Comparison of ENCODE assay signal across 10 mouse cellular contexts in the genomic region with DNA sequence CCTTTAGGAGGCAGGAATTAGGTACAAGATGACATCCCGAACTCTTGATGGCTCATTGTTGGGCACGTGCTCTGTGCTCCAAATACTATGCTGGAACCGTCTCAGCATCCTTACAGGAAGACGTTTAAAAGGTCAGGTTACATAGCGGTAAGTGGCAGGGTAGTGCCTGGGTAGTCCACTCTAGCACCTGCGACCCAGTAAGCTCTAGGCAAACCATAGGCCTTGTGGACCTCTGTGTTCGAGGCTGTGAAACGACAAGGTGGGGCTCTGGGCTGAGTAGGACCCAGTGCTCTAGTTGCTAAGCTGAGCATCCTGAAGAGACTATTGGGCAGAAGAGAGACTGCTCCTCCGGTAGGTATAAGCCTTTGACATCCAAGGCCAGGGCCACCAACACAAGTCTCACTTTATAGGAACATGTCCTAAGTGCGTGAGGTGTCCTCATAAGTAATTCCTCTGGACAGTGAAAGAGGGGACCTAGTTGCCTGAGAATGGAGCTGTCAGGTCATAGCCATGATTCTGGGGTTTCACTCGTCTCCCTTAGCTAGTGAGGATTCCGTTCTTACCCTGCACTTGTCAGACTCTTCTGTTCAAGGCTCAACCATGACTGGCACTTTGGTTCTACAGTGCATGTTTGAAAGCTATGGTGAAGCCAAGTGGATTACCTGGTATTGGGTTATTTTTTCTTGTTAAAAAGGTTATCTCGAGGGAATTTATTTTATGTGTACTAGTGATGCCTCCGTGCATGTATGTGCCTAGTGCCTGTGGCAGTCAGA. TPM values are rescaled to one million over a fixed set of nuclear protein-coding genes. Genes with fewer than 3 reads are reported as not detected.
DNase-seq lines count a peak whose midpoint lies in the region; ATAC-seq and TF ChIP-seq lines count a peak whose summit lies in the region.
"Had no signal": no experiment of that assay in that cellular context is flagged by ENCODE, and none has a peak within 500 bp of the region (broad histone marks: within the 10 kb centered on the region; RNA-seq: fewer than 3 reads in every experiment).

No protein-coding gene starts in this region.

- no peak for DNase-seq in kidney, postnatal 10 days
- no peak for DNase-seq in embryonic facial prominence, embryonic 14.5 days (ENCODE audit: low spot score)
- no peak for DNase-seq in midbrain, postnatal 0 days (ENCODE audit: low spot score)
- no peak for DNase-seq in thymus, postnatal 14 days
- DNase-seq: layer of hippocampus, postnatal 36 days; thymus, adult 2 months had no signal

- H3K36me3 ChIP-seq in kidney, embryonic 15.5 days: no peaks in the 10 kb centered on the region
- H3K36me3 ChIP-seq in embryonic facial prominence, embryonic 14.5 days (ENCODE audit: control insufficient read depth, insufficient read depth, low read length): no peaks in the 10 kb centered on the region
- peaks cover 16% of the 10 kb centered on the region for H3K36me3 ChIP-seq in hindbrain, embryonic 16.5 days (ENCODE audit: control insufficient read depth, insufficient read depth, low read length)
- H3K36me3 ChIP-seq in midbrain, postnatal 0 days (ENCODE audit: insufficient read depth, low read length): peaks cover 40% of the 10 kb centered on the region

- H3K27ac ChIP-seq in kidney, embryonic 15.5 days: no peak overlapping the region
- H3K27ac ChIP-seq in embryonic facial prominence, embryonic 14.5 days (replicated peaks; ENCODE audit: low read depth, low read length): no peak overlapping the region
- H3K27ac ChIP-seq in hindbrain, embryonic 16.5 days (ENCODE audit: low read depth, low read length): no peak overlapping the region
- H3K27ac ChIP-seq in midbrain, postnatal 0 days (ENCODE audit: low read depth, low read length): no peak overlapping the region

- ATAC-seq in kidney, embryonic 15.5 days (replicated peaks; ENCODE audit: low FRiP score): no peak
- ATAC-seq in embryonic facial prominence, embryonic 14.5 days (ENCODE audit: low read depth): no peak
- ATAC-seq in hindbrain, embryonic 16.5 days: peak; percentile 15; the same call in 1 of the 2 replicates
- ATAC-seq in midbrain, postnatal 0 days (ENCODE audit: low FRiP score): no peak
- ATAC-seq in erythroid progenitor cell, adult 5-6 weeks (replicated peaks; ENCODE audit: low FRiP score, poor library complexity, severe bottlenecking): no peak
- no peak for ATAC-seq in activated CD4-positive, CD25-positive, alpha-beta regulatory T cell, adult 4 months

- H3K9ac ChIP-seq in kidney, embryonic 15.5 days: no peak overlapping the region
- peak overlapping the region; percentile 56 for H3K9ac ChIP-seq in embryonic facial prominence, embryonic 14.5 days (ENCODE audit: low read depth, low read length)
- peak overlapping the region; percentile 66 for H3K9ac ChIP-seq in hindbrain, embryonic 16.5 days (ENCODE audit: low read depth, low read length)
- peak overlapping the region; percentile 52 for H3K9ac ChIP-seq in midbrain, postnatal 0 days (replicated peaks; ENCODE audit: low read length, poor library complexity, severe bottlenecking)

- H3K4me1 ChIP-seq in kidney, embryonic 15.5 days: peaks cover 11% of the 10 kb centered on the region
- 0 out of 2 replicates have a peak, but pooled peaks cover 2% of the 10 kb centered on the region for H3K4me1 ChIP-seq in embryonic facial prominence, embryonic 14.5 days (ENCODE audit: control insufficient read depth, insufficient read depth, low read length)
- H3K4me1 ChIP-seq in hindbrain, embryonic 16.5 days (ENCODE audit: control insufficient read depth, insufficient read depth, low read depth, low read length): peaks cover 12% of the 10 kb centered on the region
- H3K4me1 ChIP-seq in midbrain, postnatal 0 days (ENCODE audit: insufficient read depth, low read length): no peaks in the 10 kb centered on the region

- peak overlapping the region; percentile 69 for H3K4me2 ChIP-seq in kidney, embryonic 15.5 days
- peak overlapping the region; percentile 62 for H3K4me2 ChIP-seq in embryonic facial prominence, embryonic 14.5 days (ENCODE audit: low read depth, low read length)
- peak overlapping the region; percentile 69 for H3K4me2 ChIP-seq in hindbrain, embryonic 16.5 days (ENCODE audit: low read length)
- peak overlapping the region; percentile 51 for H3K4me2 ChIP-seq in midbrain, postnatal 0 days (ENCODE audit: low read depth, low read length, poor library complexity, severe bottlenecking)

- no peaks in the 10 kb centered on the region for H3K9me3 ChIP-seq in kidney, embryonic 15.5 days (replicated peaks)
- H3K9me3 ChIP-seq in embryonic facial prominence, embryonic 14.5 days (ENCODE audit: control insufficient read depth, low read length): no peaks in the 10 kb centered on the region
- H3K9me3 ChIP-seq in hindbrain, embryonic 16.5 days (ENCODE audit: control insufficient read depth, low read length): no peaks in the 10 kb centered on the region
- H3K9me3 ChIP-seq in midbrain, postnatal 0 days (ENCODE audit: low read length): no peaks in the 10 kb centered on the region

- no peak for TF ChIP-seq CTCF in midbrain, postnatal 0 days (IDR thresholded peaks at IDR 0.05)

- 48% methylated on average over 14 of the region's 14 CpGs for WGBS in kidney, embryonic 15.5 days
- 48% methylated on average over 14 of the region's 14 CpGs for WGBS in embryonic facial prominence, embryonic 14.5 days
- 52% methylated on average over 14 of the region's 14 CpGs for WGBS in hindbrain, embryonic 16.5 days
- 55% methylated on average over 14 of the region's 14 CpGs for WGBS in midbrain, postnatal 0 days

- H3K27me3 ChIP-seq in kidney, embryonic 15.5 days: peaks cover 77% of the 10 kb centered on the region
- H3K27me3 ChIP-seq in embryonic facial prominence, embryonic 14.5 days (replicated peaks; ENCODE audit: control insufficient read depth, insufficient read depth, low read length): peaks cover 51% of the 10 kb centered on the region
- H3K27me3 ChIP-seq in hindbrain, embryonic 16.5 days (replicated peaks; ENCODE audit: control insufficient read depth, insufficient read depth, low read length): peaks cover 15% of the 10 kb centered on the region
- H3K27me3 ChIP-seq in midbrain, postnatal 0 days (ENCODE audit: insufficient read depth, low read length): peaks cover 8% of the 10 kb centered on the region; the same call in 1 of the 2 replicates

- peak overlapping the region; percentile 46 for H3K4me3 ChIP-seq in kidney, embryonic 15.5 days (replicated peaks)
- H3K4me3 ChIP-seq in embryonic facial prominence, embryonic 14.5 days (ENCODE audit: low read depth, low read length): peak overlapping the region; percentile 34
- H3K4me3 ChIP-seq in hindbrain, embryonic 16.5 days (ENCODE audit: low read length): peak overlapping the region; percentile 43
- H3K4me3 ChIP-seq in midbrain, postnatal 0 days (ENCODE audit: low read depth, low read length): peak overlapping the region; percentile 29; the same call in 1 of the 2 replicates

RNA-seq across cellular contexts. Expression of gene Grin1, which starts 13.2 kb away (rescaled TPM):
- polyA plus RNA-seq in kidney, embryonic 15.5 days (2015; fragmentation: Nextera tagmentation; extraction: Ambion mirVana): 0.53 and 0.71 TPM in 2 replicates
- 1.7 and 1.8 TPM in 2 replicates for polyA plus RNA-seq in embryonic facial prominence, embryonic 14.5 days (2014; fragmentation: Nextera tagmentation; extraction: Ambion mirVana)
- polyA plus RNA-seq in hindbrain, embryonic 16.5 days (2015; fragmentation: Nextera tagmentation; extraction: Ambion mirVana): 56.9 and 65.8 TPM in 2 replicates
- 120 and 146 TPM in 2 replicates for total RNA-seq in midbrain, postnatal 0 days (2014; rRNA removed)
- 71.5 and 72.3 TPM in 2 replicates for polyA plus RNA-seq in midbrain, postnatal 0 days (2015; fragmentation: Nextera tagmentation; extraction: Ambion mirVana)
- total RNA-seq in erythroid progenitor cell, adult 5-6 weeks (2015; ENCODE audit: low replicate concordance): not detected in 2 replicates
- total RNA-seq in erythroid progenitor cell, adult 5-6 weeks (2017; ENCODE audit: low replicate concordance): not detected in 2 replicates
- not detected for polyA plus RNA-seq in activated CD4-positive, CD25-positive, alpha-beta regulatory T cell, adult 4 months (2017; shearing (Covaris generic))

RNA-seq across cellular contexts. Expression of gene Lrrc26, which starts 16.1 kb away (rescaled TPM):
- polyA plus RNA-seq in kidney, embryonic 15.5 days (2015; fragmentation: Nextera tagmentation; extraction: Ambion mirVana): 0.46 TPM in 1 of 2 replicates, not detected in the other
- 2.3 and 5.1 TPM in 2 replicates for polyA plus RNA-seq in embryonic facial prominence, embryonic 14.5 days (2014; fragmentation: Nextera tagmentation; extraction: Ambion mirVana)
- 0.12 and 0.13 TPM in 2 replicates for polyA plus RNA-seq in hindbrain, embryonic 16.5 days (2015; fragmentation: Nextera tagmentation; extraction: Ambion mirVana)
- not detected in 2 replicates for total RNA-seq in midbrain, postnatal 0 days (2014; rRNA removed)
- 0.23 and 0.26 TPM in 2 replicates for polyA plus RNA-seq in midbrain, postnatal 0 days (2015; fragmentation: Nextera tagmentation; extraction: Ambion mirVana)
- not detected in 2 replicates for total RNA-seq in erythroid progenitor cell, adult 5-6 weeks (2015; ENCODE audit: low replicate concordance)
- total RNA-seq in erythroid progenitor cell, adult 5-6 weeks (2017; ENCODE audit: low replicate concordance): not detected in 2 replicates
- polyA plus RNA-seq in activated CD4-positive, CD25-positive, alpha-beta regulatory T cell, adult 4 months (2017; shearing (Covaris generic)): not detected
- total RNA-seq: layer of hippocampus, postnatal 36 days had no signal

RNA-seq across cellular contexts. Expression of gene Tmem210, which starts 17.8 kb away (rescaled TPM):
- not detected in 2 replicates for polyA plus RNA-seq in kidney, embryonic 15.5 days (2015; fragmentation: Nextera tagmentation; extraction: Ambion mirVana)
- polyA plus RNA-seq in embryonic facial prominence, embryonic 14.5 days (2014; fragmentation: Nextera tagmentation; extraction: Ambion mirVana): not detected in 2 replicates
- not detected in 2 replicates for polyA plus RNA-seq in hindbrain, embryonic 16.5 days (2015; fragmentation: Nextera tagmentation; extraction: Ambion mirVana)
- not detected in 2 replicates for total RNA-seq in midbrain, postnatal 0 days (2014; rRNA removed)
- polyA plus RNA-seq in midbrain, postnatal 0 days (2015; fragmentation: Nextera tagmentation; extraction: Ambion mirVana): not detected in 2 replicates
- not detected in 2 replicates for total RNA-seq in erythroid progenitor cell, adult 5-6 weeks (2015; ENCODE audit: low replicate concordance)
- not detected in 2 replicates for total RNA-seq in erythroid progenitor cell, adult 5-6 weeks (2017; ENCODE audit: low replicate concordance)
- not detected for polyA plus RNA-seq in activated CD4-positive, CD25-positive, alpha-beta regulatory T cell, adult 4 months (2017; shearing (Covaris generic))
- total RNA-seq: layer of hippocampus, postnatal 36 days had no signal

RNA-seq across cellular contexts. Expression of gene Man1b1, which starts 26.4 kb away (rescaled TPM):
- 50.5 and 53.2 TPM in 2 replicates for polyA plus RNA-seq in kidney, embryonic 15.5 days (2015; fragmentation: Nextera tagmentation; extraction: Ambion mirVana)
- polyA plus RNA-seq in embryonic facial prominence, embryonic 14.5 days (2014; fragmentation: Nextera tagmentation; extraction: Ambion mirVana): 74.7 and 75.0 TPM in 2 replicates
- polyA plus RNA-seq in hindbrain, embryonic 16.5 days (2015; fragmentation: Nextera tagmentation; extraction: Ambion mirVana): 41.6 and 48.3 TPM in 2 replicates
- total RNA-seq in midbrain, postnatal 0 days (2014; rRNA removed): 58.9 and 60.0 TPM in 2 replicates
- 42.2 and 53.1 TPM in 2 replicates for polyA plus RNA-seq in midbrain, postnatal 0 days (2015; fragmentation: Nextera tagmentation; extraction: Ambion mirVana)
- 20.9 and 40.2 TPM in 2 replicates for total RNA-seq in erythroid progenitor cell, adult 5-6 weeks (2015; ENCODE audit: low replicate concordance)
- total RNA-seq in erythroid progenitor cell, adult 5-6 weeks (2017; ENCODE audit: low replicate concordance): 34.1 and 51.6 TPM in 2 replicates
- polyA plus RNA-seq in activated CD4-positive, CD25-positive, alpha-beta regulatory T cell, adult 4 months (2017; shearing (Covaris generic)): 10 to 100 TPM; 19.7 to 23.2 TPM

RNA-seq across cellular contexts. Expression of gene Anapc2, which starts 33.5 kb away (rescaled TPM):
- polyA plus RNA-seq in kidney, embryonic 15.5 days (2015; fragmentation: Nextera tagmentation; extraction: Ambion mirVana): 123 and 129 TPM in 2 replicates
- 104 and 113 TPM in 2 replicates for polyA plus RNA-seq in embryonic facial prominence, embryonic 14.5 days (2014; fragmentation: Nextera tagmentation; extraction: Ambion mirVana)
- 137 and 147 TPM in 2 replicates for polyA plus RNA-seq in hindbrain, embryonic 16.5 days (2015; fragmentation: Nextera tagmentation; extraction: Ambion mirVana)
- 35.0 and 39.3 TPM in 2 replicates for total RNA-seq in midbrain, postnatal 0 days (2014; rRNA removed)
- polyA plus RNA-seq in midbrain, postnatal 0 days (2015; fragmentation: Nextera tagmentation; extraction: Ambion mirVana): 103 and 107 TPM in 2 replicates
- total RNA-seq in erythroid progenitor cell, adult 5-6 weeks (2015; ENCODE audit: low replicate concordance): 34.6 and 55.8 TPM in 2 replicates
- 29.7 and 40.0 TPM in 2 replicates for total RNA-seq in erythroid progenitor cell, adult 5-6 weeks (2017; ENCODE audit: low replicate concordance)
- 10 to 100 TPM; 24.8 to 39.3 TPM for polyA plus RNA-seq in activated CD4-positive, CD25-positive, alpha-beta regulatory T cell, adult 4 months (2017; shearing (Covaris generic))

Comparison
In these comparisons a context has a peak if more than half of its experiments do, and no peak if none do; other contexts are left out.
1. RNA of gene Grin1, which starts 13.2 kb away (polyA plus RNA-seq): 71.5 to 72.3 TPM in midbrain, postnatal 0 days and 56.9 to 65.8 TPM in hindbrain, embryonic 16.5 days; 1.7 to 1.8 TPM in embryonic facial prominence, embryonic 14.5 days, 0.53 to 0.71 TPM in kidney, embryonic 15.5 days and not detected in activated CD4-positive, CD25-positive, alpha-beta regulatory T cell, adult 4 months; every median in the first group is over 10 times any median in the second.
2. Peak in every context shown above with its lines, with median percentiles within 50 percentile points of each other: H3K4me2 ChIP-seq and H3K4me3 ChIP-seq.